Mouse (Mus musculus) liver, embryonic 14.5 days (tissue): ENCODE measurements around the gene Parg.

ENCODE experiments used
- CTCF ChIP-seq: IDR thresholded peaks from 2 replicates; pipeline ENCODE4 v1.5.1; 2016; ENCODE audit warnings: antibody characterized with exemption, low read depth, control low read depth
- EP300 ChIP-seq: IDR thresholded peaks from 2 replicates; pipeline ENCODE4 v1.6.1; 2016; ENCODE audit warnings: antibody characterized with exemption, low read depth

DNA sequence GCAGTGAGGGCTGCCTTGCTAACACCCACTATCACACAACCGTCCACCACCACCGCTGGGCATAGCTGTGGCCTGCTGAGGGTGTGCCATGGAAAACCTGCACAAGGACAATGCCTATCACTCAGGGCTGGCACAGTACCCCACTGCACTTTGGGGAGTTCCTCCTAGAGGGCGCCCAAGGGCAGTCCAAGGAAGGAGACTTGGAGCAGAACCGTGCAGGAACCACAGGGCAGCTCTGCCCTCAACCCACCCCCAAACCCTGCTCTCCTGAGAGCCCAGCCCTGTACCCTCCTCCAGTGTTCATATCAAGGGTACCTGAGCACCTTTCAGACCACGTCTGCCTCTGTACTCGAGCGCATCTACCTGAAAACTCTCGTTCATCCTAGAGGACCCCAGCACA is 108.1 kb downstream of the Parg start:
- TF ChIP-seq CTCF: peak; percentile 70
- TF ChIP-seq EP300: no peak
